ENCODE assay signal across 9 mouse cellular contexts in genomic region chr11:120012702-120013101, GRCm38 (mm10). TPM values are rescaled to one million over a fixed set of nuclear protein-coding genes. Genes with fewer than 3 reads are reported as not detected.
DNase-seq lines count a peak whose midpoint lies in the region; ATAC-seq lines count a peak whose summit lies in the region.
"Had no signal": no experiment of that assay in that cellular context is flagged by ENCODE, and none has a peak within 500 bp of the region (broad histone marks: within the 10 kb centered on the region; RNA-seq: fewer than 3 reads in every experiment).

No protein-coding gene starts in this region.

- no peak overlapping the region for H3K4me3 ChIP-seq in forebrain, embryonic 12.5 days (replicated peaks)
- no peak overlapping the region for H3K4me3 ChIP-seq in forebrain, embryonic 11.5 days (ENCODE audit: low read depth, low read length)
- H3K4me3 ChIP-seq in liver, embryonic 15.5 days (replicated peaks), result no peak overlapping the region
- H3K4me3 ChIP-seq in liver, embryonic 11.5 days (ENCODE audit: low read depth, low read length), result no peak overlapping the region; the same call in 1 of the 2 replicates
- H3K4me3 ChIP-seq in hindbrain, embryonic 12.5 days, result no peak overlapping the region
- no peak overlapping the region for H3K4me3 ChIP-seq in neural tube, embryonic 15.5 days (replicated peaks)

- H3K36me3 ChIP-seq in forebrain, embryonic 12.5 days (replicated peaks), result no peaks in the 10 kb centered on the region
- no peaks in the 10 kb centered on the region for H3K36me3 ChIP-seq in forebrain, embryonic 11.5 days (ENCODE audit: control insufficient read depth, insufficient read depth, low read length)
- no peaks in the 10 kb centered on the region for H3K36me3 ChIP-seq in liver, embryonic 15.5 days (replicated peaks)
- H3K36me3 ChIP-seq in liver, embryonic 11.5 days (ENCODE audit: control insufficient read depth, insufficient read depth, low read length), result no peaks in the 10 kb centered on the region
- peaks cover 3% of the 10 kb centered on the region; the same call in 1 of the 2 replicates for H3K36me3 ChIP-seq in hindbrain, embryonic 12.5 days
- H3K36me3 ChIP-seq in neural tube, embryonic 15.5 days, result peaks cover 68% of the 10 kb centered on the region
- H3K36me3 ChIP-seq: liver, embryonic 13.5 days had no signal

- ATAC-seq in forebrain, embryonic 12.5 days (ENCODE audit: low FRiP score), result peak; percentile 28; the same call in 1 of the 2 replicates
- no peak for ATAC-seq in forebrain, embryonic 11.5 days (replicated peaks; ENCODE audit: low FRiP score)
- ATAC-seq in liver, embryonic 15.5 days (ENCODE audit: insufficient read depth), result peak; percentile 10; the same call in 1 of the 2 replicates
- no peak for ATAC-seq in liver, embryonic 11.5 days (replicated peaks; ENCODE audit: low FRiP score)
- ATAC-seq in hindbrain, embryonic 12.5 days (ENCODE audit: low FRiP score), result peak; percentile 18
- 0 out of 2 replicates have a peak, but pooled peaks have one; percentile 5 for ATAC-seq in neural tube, embryonic 15.5 days (ENCODE audit: low FRiP score)

- no peak overlapping the region for H3K27ac ChIP-seq in forebrain, embryonic 12.5 days
- no peak overlapping the region for H3K27ac ChIP-seq in forebrain, embryonic 11.5 days (ENCODE audit: low read depth, low read length)
- no peak overlapping the region for H3K27ac ChIP-seq in liver, embryonic 15.5 days (replicated peaks)
- H3K27ac ChIP-seq in liver, embryonic 11.5 days (ENCODE audit: low read depth, low read length), result no peak overlapping the region
- H3K27ac ChIP-seq in hindbrain, embryonic 12.5 days, result no peak overlapping the region
- H3K27ac ChIP-seq in neural tube, embryonic 15.5 days (replicated peaks), result no peak overlapping the region
- H3K27ac ChIP-seq: liver, embryonic 13.5 days had no signal

- 79% methylated on average over 13 of the region's 13 CpGs for WGBS in forebrain, embryonic 12.5 days
- WGBS in forebrain, embryonic 11.5 days, result 82% methylated on average over 13 of the region's 13 CpGs
- 68% methylated on average over 13 of the region's 13 CpGs for WGBS in liver, embryonic 15.5 days (ENCODE audit: insufficient replicate concordance)
- 78% methylated on average over 13 of the region's 13 CpGs for WGBS in liver, embryonic 11.5 days
- WGBS in hindbrain, embryonic 12.5 days, result 74% methylated on average over 13 of the region's 13 CpGs
- WGBS in neural tube, embryonic 15.5 days, result 78% methylated on average over 13 of the region's 13 CpGs

- peaks cover 22% of the 10 kb centered on the region for H3K4me1 ChIP-seq in forebrain, embryonic 12.5 days
- H3K4me1 ChIP-seq in forebrain, embryonic 11.5 days (replicated peaks; ENCODE audit: control insufficient read depth, insufficient read depth, low read length), result peaks cover 5% of the 10 kb centered on the region; the same call in 1 of the 2 replicates
- peaks cover 11% of the 10 kb centered on the region for H3K4me1 ChIP-seq in liver, embryonic 15.5 days (replicated peaks)
- peaks cover 5% of the 10 kb centered on the region for H3K4me1 ChIP-seq in liver, embryonic 11.5 days (replicated peaks; ENCODE audit: control insufficient read depth, insufficient read depth, low read length)
- H3K4me1 ChIP-seq in hindbrain, embryonic 12.5 days, result peaks cover 28% of the 10 kb centered on the region
- peaks cover 18% of the 10 kb centered on the region for H3K4me1 ChIP-seq in neural tube, embryonic 15.5 days

- DNase-seq in forebrain, embryonic 11.5 days (ENCODE audit: low spot score), result no peak
- DNase-seq in liver, embryonic 11.5 days (ENCODE audit: low spot score), result no peak
- DNase-seq in layer of hippocampus, adult 9-10 months (ENCODE audit: low spot score), result no peak
- no peak for DNase-seq in left cerebral cortex, postnatal 25 days (ENCODE audit: low spot score in 2 of 2)

- H3K9ac ChIP-seq in forebrain, embryonic 12.5 days, result no peak overlapping the region
- H3K9ac ChIP-seq in forebrain, embryonic 11.5 days (ENCODE audit: low read length), result no peak overlapping the region
- no peak overlapping the region for H3K9ac ChIP-seq in liver, embryonic 15.5 days
- H3K9ac ChIP-seq in liver, embryonic 11.5 days (ENCODE audit: low read depth, low read length), result no peak overlapping the region
- no peak overlapping the region for H3K9ac ChIP-seq in hindbrain, embryonic 12.5 days
- H3K9ac ChIP-seq in neural tube, embryonic 15.5 days (replicated peaks), result no peak overlapping the region

- peaks cover 25% of the 10 kb centered on the region; the same call in 1 of the 2 replicates for H3K27me3 ChIP-seq in forebrain, embryonic 12.5 days
- H3K27me3 ChIP-seq in forebrain, embryonic 11.5 days (ENCODE audit: control insufficient read depth, insufficient read depth, low read length), result no peaks in the 10 kb centered on the region
- H3K27me3 ChIP-seq in liver, embryonic 15.5 days, result peaks cover 15% of the 10 kb centered on the region
- peaks cover 22% of the 10 kb centered on the region for H3K27me3 ChIP-seq in liver, embryonic 11.5 days (replicated peaks; ENCODE audit: control insufficient read depth, insufficient read depth, low read length)
- H3K27me3 ChIP-seq in hindbrain, embryonic 12.5 days, result peaks cover 26% of the 10 kb centered on the region
- no peaks in the 10 kb centered on the region; the same call in 1 of the 2 replicates for H3K27me3 ChIP-seq in neural tube, embryonic 15.5 days (replicated peaks)

- intact Hi-C loops in left cerebral cortex, postnatal 25 days (cut with DNase I), result loop anchor here (1.0 to 5.0 kb wide), 3 partner anchors 34 to 90 kb away; partner anchors contain the start of gene Aatk

- H3K9me3 ChIP-seq in forebrain, embryonic 12.5 days, result no peaks in the 10 kb centered on the region
- no peaks in the 10 kb centered on the region for H3K9me3 ChIP-seq in forebrain, embryonic 11.5 days (ENCODE audit: control insufficient read depth, low read length)
- no peaks in the 10 kb centered on the region for H3K9me3 ChIP-seq in liver, embryonic 15.5 days (replicated peaks)
- no peaks in the 10 kb centered on the region for H3K9me3 ChIP-seq in liver, embryonic 11.5 days (ENCODE audit: control insufficient read depth, low read length)
- no peaks in the 10 kb centered on the region for H3K9me3 ChIP-seq in hindbrain, embryonic 12.5 days (replicated peaks)
- no peaks in the 10 kb centered on the region for H3K9me3 ChIP-seq in neural tube, embryonic 15.5 days (replicated peaks)
- H3K9me3 ChIP-seq: liver, embryonic 13.5 days had no signal

- H3K4me2 ChIP-seq in forebrain, embryonic 12.5 days, result no peak overlapping the region
- no peak overlapping the region for H3K4me2 ChIP-seq in forebrain, embryonic 11.5 days (ENCODE audit: low read depth, low read length, severe bottlenecking)
- no peak overlapping the region for H3K4me2 ChIP-seq in liver, embryonic 15.5 days
- H3K4me2 ChIP-seq in liver, embryonic 11.5 days, result no peak overlapping the region; the same call in 1 of the 2 replicates
- no peak overlapping the region for H3K4me2 ChIP-seq in hindbrain, embryonic 12.5 days (replicated peaks)
- no peak overlapping the region; the same call in 1 of the 2 replicates for H3K4me2 ChIP-seq in neural tube, embryonic 15.5 days

RNA-seq across cellular contexts. Expression of gene Aatk, which starts 34.3 kb away (rescaled TPM):
- 6.1 and 7.6 TPM in 2 replicates for polyA plus RNA-seq in forebrain, embryonic 12.5 days (2016; fragmentation: Nextera tagmentation; extraction: Ambion mirVana)
- 2.8 and 3.5 TPM in 2 replicates for polyA plus RNA-seq in forebrain, embryonic 11.5 days (2014; fragmentation: Nextera tagmentation; extraction: Ambion mirVana)
- polyA plus RNA-seq in liver, embryonic 15.5 days (2015; fragmentation: Nextera tagmentation; extraction: Ambion mirVana), result 0.59 and 0.68 TPM in 2 replicates
- polyA plus RNA-seq in liver, embryonic 11.5 days (2014; fragmentation: Nextera tagmentation; extraction: Ambion mirVana), result 0.74 and 0.86 TPM in 2 replicates
- 12.6 and 13.5 TPM in 2 replicates for polyA plus RNA-seq in hindbrain, embryonic 12.5 days (2016; fragmentation: Nextera tagmentation; extraction: Ambion mirVana)
- 38.2 and 46.2 TPM in 2 replicates for polyA plus RNA-seq in neural tube, embryonic 15.5 days (2015; fragmentation: Nextera tagmentation; extraction: Ambion mirVana)
- 100 to 1,000 TPM; 189 to 195 TPM for total RNA-seq in left cerebral cortex, postnatal 25 days (2021)

Comparison
In these comparisons a context has a peak if more than half of its experiments do, and no peak if none do; other contexts are left out.
1. ATAC-seq: peak in forebrain, embryonic 12.5 days (single experiment), liver, embryonic 15.5 days (single experiment), hindbrain, embryonic 12.5 days (single experiment) and neural tube, embryonic 15.5 days (single experiment); none in forebrain, embryonic 11.5 days (single experiment) and liver, embryonic 11.5 days (single experiment).